28 mouse cellular contexts compared by ENCODE assay signal in the genomic region with DNA sequence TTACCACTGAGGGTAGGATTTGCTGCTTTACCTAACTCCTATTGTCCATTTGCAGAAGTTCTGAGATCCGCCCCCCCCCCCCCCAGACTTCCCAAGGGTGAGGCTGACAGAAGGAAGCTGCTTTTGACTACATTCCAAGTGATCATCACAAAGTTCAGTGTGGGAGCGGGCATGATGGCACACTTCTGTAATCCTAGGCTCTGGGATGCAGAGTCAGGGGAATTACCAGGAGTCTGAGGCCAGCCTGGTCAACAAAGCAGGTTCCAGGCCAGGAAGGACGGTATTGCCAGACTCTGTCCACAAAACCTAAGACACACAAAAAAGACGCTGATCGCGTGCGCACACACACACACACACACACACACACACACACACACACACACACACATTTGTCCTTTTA. TPM values are rescaled to one million over a fixed set of nuclear protein-coding genes. Genes with fewer than 3 reads are reported as not detected.
DNase-seq lines count a peak whose midpoint lies in the region; ATAC-seq and TF ChIP-seq lines count a peak whose summit lies in the region.
"Had no signal": no experiment of that assay in that cellular context is flagged by ENCODE, and none has a peak within 500 bp of the region (broad histone marks: within the 10 kb centered on the region; RNA-seq: fewer than 3 reads in every experiment).

No protein-coding gene starts in this region.

- WGBS in kidney, embryonic 16.5 days: 91% methylated on average over 7 of the region's 7 CpGs
- 74% methylated on average over 7 of the region's 7 CpGs for WGBS in lung, postnatal 0 days

- H3K36me3 ChIP-seq in kidney, embryonic 16.5 days (ENCODE audit: insufficient read depth, low read length): no peaks in the 10 kb centered on the region
- no peaks in the 10 kb centered on the region for H3K36me3 ChIP-seq in lung, postnatal 0 days (ENCODE audit: insufficient read depth, low read length)
- H3K36me3 ChIP-seq: embryonic facial prominence, embryonic 10.5 days; embryonic facial prominence, embryonic 15.5 days; forebrain, embryonic 12.5 days; hindbrain, embryonic 12.5 days; limb, embryonic 12.5 days; midbrain, embryonic 13.5 days had no signal

- H3K27me3 ChIP-seq in kidney, embryonic 16.5 days (ENCODE audit: insufficient read depth, low read length): no peaks in the 10 kb centered on the region
- H3K27me3 ChIP-seq in lung, postnatal 0 days (replicated peaks; ENCODE audit: insufficient read depth, low read length): no peaks in the 10 kb centered on the region
- H3K27me3 ChIP-seq: embryonic facial prominence, embryonic 15.5 days; limb, embryonic 12.5 days; midbrain, embryonic 13.5 days had no signal

- no peak for TF ChIP-seq CTCF in lung, postnatal 0 days (IDR thresholded peaks at IDR 0.05)

- H3K4me2 ChIP-seq in kidney, embryonic 16.5 days (replicated peaks; ENCODE audit: low read depth, low read length): no peak overlapping the region
- no peak overlapping the region for H3K4me2 ChIP-seq in lung, postnatal 0 days (replicated peaks; ENCODE audit: low read depth, low read length)
- H3K4me2 ChIP-seq: embryonic facial prominence, embryonic 15.5 days; forebrain, embryonic 12.5 days; heart, embryonic 11.5 days; hindbrain, embryonic 12.5 days; limb, embryonic 12.5 days; midbrain, embryonic 13.5 days had no signal

- H3K4me1 ChIP-seq in kidney, embryonic 16.5 days (ENCODE audit: insufficient read depth, low read length): peaks cover 15% of the 10 kb centered on the region; the same call in 1 of the 2 replicates
- no peaks in the 10 kb centered on the region for H3K4me1 ChIP-seq in lung, postnatal 0 days (ENCODE audit: insufficient read depth, low read depth, low read length)
- H3K4me1 ChIP-seq: embryonic facial prominence, embryonic 15.5 days had no signal

- H3K27ac ChIP-seq in kidney, embryonic 16.5 days (ENCODE audit: low read length): no peak overlapping the region
- no peak overlapping the region for H3K27ac ChIP-seq in lung, postnatal 0 days (ENCODE audit: low read length)
- H3K27ac ChIP-seq: embryonic facial prominence, embryonic 10.5 days; embryonic facial prominence, embryonic 15.5 days; forebrain, embryonic 12.5 days; hindbrain, embryonic 12.5 days; hindbrain, postnatal 0 days; left cerebral cortex, adult 2 months; limb, embryonic 12.5 days; midbrain, embryonic 13.5 days had no signal

- no peak overlapping the region for H3K4me3 ChIP-seq in kidney, embryonic 16.5 days (ENCODE audit: low read length)
- no peak overlapping the region for H3K4me3 ChIP-seq in lung, postnatal 0 days (ENCODE audit: low read depth, low read length)
- H3K4me3 ChIP-seq: embryonic facial prominence, embryonic 10.5 days; embryonic facial prominence, embryonic 15.5 days; forebrain, embryonic 12.5 days; hindbrain, embryonic 12.5 days; left cerebral cortex, adult 2 months; limb, embryonic 12.5 days; megakaryocyte, embryonic 14.5 days; midbrain, embryonic 13.5 days had no signal

- no peak for ATAC-seq in kidney, embryonic 16.5 days (ENCODE audit: low FRiP score, low TSS enrichment)
- no peak for ATAC-seq in lung, postnatal 0 days
- ATAC-seq: forebrain, postnatal 0 days; hindbrain, postnatal 0 days; intestine, postnatal 0 days; liver, postnatal 0 days; midbrain, embryonic 13.5 days had no signal

- no peak for TF ChIP-seq EP300 in lung, postnatal 0 days (IDR thresholded peaks at IDR 0.05)

- H3K9ac ChIP-seq in kidney, embryonic 16.5 days (replicated peaks; ENCODE audit: low read length): no peak overlapping the region
- H3K9ac ChIP-seq in lung, postnatal 0 days (replicated peaks; ENCODE audit: low read depth): no peak overlapping the region
- H3K9ac ChIP-seq: embryonic facial prominence, embryonic 15.5 days; forebrain, embryonic 12.5 days; forebrain, postnatal 0 days; hindbrain, embryonic 12.5 days; limb, embryonic 12.5 days; liver, postnatal 0 days; midbrain, embryonic 13.5 days had no signal

- H3K9me3 ChIP-seq in kidney, embryonic 16.5 days (ENCODE audit: low read length): no peaks in the 10 kb centered on the region
- no peaks in the 10 kb centered on the region for H3K9me3 ChIP-seq in lung, postnatal 0 days (ENCODE audit: low read length)
- H3K9me3 ChIP-seq: embryonic facial prominence, embryonic 10.5 days; embryonic facial prominence, embryonic 15.5 days; forebrain, embryonic 12.5 days; hindbrain, embryonic 12.5 days; limb, embryonic 12.5 days; megakaryocyte, embryonic 14.5 days; midbrain, embryonic 13.5 days had no signal

- peak; percentile 27 for DNase-seq in kidney, adult 18-20 months
- DNase-seq in lung, postnatal 0 days (ENCODE audit: low spot score): peak; percentile 41
- no peak for DNase-seq in lung, adult 18-20 months
- peak; percentile 22 for DNase-seq in kidney, postnatal 10 days
- peak; percentile 56 to 61 for DNase-seq in kidney, postnatal 36 days
- DNase-seq in cerebellum, postnatal 14 days: no peak
- DNase-seq: adrenal gland, postnatal 36 days; B cell, adult 2 months; cerebellum, adult 2 months; cerebellum, postnatal 25 days; forebrain, postnatal 0 days; heart, postnatal 36 days; liver, postnatal 0 days; thymus, postnatal 25 days had no signal

RNA-seq across cellular contexts. Expression of a gene that starts 9.2 kb away (rescaled TPM):
- 4.7 and 6.0 TPM in 2 replicates for polyA plus RNA-seq in kidney, embryonic 16.5 days (2015; fragmentation: Nextera tagmentation; extraction: Ambion mirVana)
- 4.4 and 4.9 TPM in 2 replicates for polyA plus RNA-seq in lung, postnatal 0 days (2015; fragmentation: Nextera tagmentation; extraction: Ambion mirVana)
- polyA plus RNA-seq: forebrain, embryonic 12.5 days; forebrain, postnatal 0 days; heart, embryonic 11.5 days; hindbrain, embryonic 12.5 days; limb, embryonic 12.5 days; midbrain, embryonic 13.5 days; neural tube, embryonic 14.5 days; stomach, embryonic 14.5 days had no signal

RNA-seq across cellular contexts. Expression of a gene that starts 22.2 kb away (rescaled TPM):
- polyA plus RNA-seq in kidney, embryonic 16.5 days (2015; fragmentation: Nextera tagmentation; extraction: Ambion mirVana): 479 and 496 TPM in 2 replicates
- polyA plus RNA-seq in lung, postnatal 0 days (2015; fragmentation: Nextera tagmentation; extraction: Ambion mirVana): 798 and 806 TPM in 2 replicates

RNA-seq across cellular contexts. Expression of a gene that starts 22.8 kb away (rescaled TPM):
- 194 and 227 TPM in 2 replicates for polyA plus RNA-seq in kidney, embryonic 16.5 days (2015; fragmentation: Nextera tagmentation; extraction: Ambion mirVana)
- polyA plus RNA-seq in lung, postnatal 0 days (2015; fragmentation: Nextera tagmentation; extraction: Ambion mirVana): 485 and 539 TPM in 2 replicates

Comparison
In these comparisons a context has a peak if more than half of its experiments do, and no peak if none do; other contexts are left out.
1. DNase-seq: peak in kidney, adult 18-20 months (single experiment), lung, postnatal 0 days (single experiment), kidney, postnatal 10 days (single experiment) and kidney, postnatal 36 days (2 of 2); none in lung, adult 18-20 months (0 of 2) and cerebellum, postnatal 14 days (0 of 2).